Mouse (Mus musculus): ENCODE data around the gene Trim72. TPM values are rescaled to one million over a fixed set of nuclear protein-coding genes. Genes with fewer than 3 reads are reported as not detected.

The Trim72 gene
- total and polyA plus RNA-seq, 2 experiments from 2014 or later: 2.3 to 52.7 TPM

GRCm38 (mm10) chr7:127967922-127968828 is 35.6 kb upstream of the Trim72 start:
- Histone ChIP-seq H3K9me3 (replicated peaks; ENCODE audit: control insufficient read depth, low read length) (no peaks in the 10 kb centered on the region), H3K4me1 (ENCODE audit: control insufficient read depth, insufficient read depth) (peaks cover 21% of the 10 kb centered on the region; the same call in 1 of the 2 replicates), H3K27ac (ENCODE audit: low read depth) (peak overlapping the region; percentile 97), H3K36me3 (replicated peaks; ENCODE audit: control insufficient read depth, insufficient read depth, low read length) (peaks cover 35% of the 10 kb centered on the region), H3K4me3 (ENCODE audit: low read depth, low read length) (peak overlapping the region; percentile 82), H3K4me2 (ENCODE audit: low read depth, low read length) (peak overlapping the region; percentile 71), H3K9ac (replicated peaks; ENCODE audit: low read depth, low read length) (peak overlapping the region; percentile 88), H3K27me3 (ENCODE audit: control insufficient read depth, insufficient read depth, low read length) (no peaks in the 10 kb centered on the region)
- TF ChIP-seq CTCF (IDR thresholded peaks at IDR 0.05; ENCODE audit: low read depth) (no peak), EP300 (IDR thresholded peaks at IDR 0.05; ENCODE audit: low read depth) (no peak)
- WGBS: under 1% methylated on average over 41 of the region's 42 CpGs
- ATAC-seq (ENCODE audit: insufficient read depth, low read depth) (peak; percentile 67), DNase-seq (ENCODE audit: low spot score) (peak; percentile 65)

- H3K4me2 ChIP-seq (ENCODE audit: low read depth, low read length): no peak overlapping the region
- H3K9me3 ChIP-seq (replicated peaks; ENCODE audit: control insufficient read depth, low read length): no peaks in the 10 kb centered on the region
- ATAC-seq (ENCODE audit: insufficient read depth, low read depth) (no peak), DNase-seq (ENCODE audit: low spot score) (no peak)
- no peaks in the 10 kb centered on the region for H3K27me3 ChIP-seq (ENCODE audit: control insufficient read depth, insufficient read depth, low read length)
- H3K36me3 ChIP-seq (replicated peaks; ENCODE audit: control insufficient read depth, insufficient read depth, low read length): peaks cover 93% of the 10 kb centered on the region
- H3K9ac ChIP-seq (replicated peaks; ENCODE audit: low read depth, low read length): no peak overlapping the region
- no peak overlapping the region for H3K27ac ChIP-seq (ENCODE audit: low read depth)
- WGBS: 61% methylated on average over 2 of the region's 2 CpGs
- no peak overlapping the region for H3K4me3 ChIP-seq (ENCODE audit: low read depth, low read length)
- peaks cover 6% of the 10 kb centered on the region; the same call in 1 of the 2 replicates for H3K4me1 ChIP-seq (ENCODE audit: control insufficient read depth, insufficient read depth)
- TF ChIP-seq EP300 (IDR thresholded peaks at IDR 0.05; ENCODE audit: low read depth) (no peak), CTCF (IDR thresholded peaks at IDR 0.05; ENCODE audit: low read depth) (no peak)
Observed at GRCm38 (mm10) chr7:127974413-127974930, 29.3 kb upstream of the Trim72 start.

- Histone ChIP-seq H3K36me3 (replicated peaks; ENCODE audit: control insufficient read depth, insufficient read depth, low read length) (peaks cover 93% of the 10 kb centered on the region), H3K9me3 (replicated peaks; ENCODE audit: control insufficient read depth, low read length) (no peaks in the 10 kb centered on the region), H3K27ac (ENCODE audit: low read depth) (no peak overlapping the region), H3K4me3 (ENCODE audit: low read depth, low read length) (no peak overlapping the region), H3K9ac (replicated peaks; ENCODE audit: low read depth, low read length) (no peak overlapping the region), H3K4me2 (ENCODE audit: low read depth, low read length) (no peak overlapping the region), H3K4me1 (ENCODE audit: control insufficient read depth, insufficient read depth) (no peaks in the 10 kb centered on the region), H3K27me3 (ENCODE audit: control insufficient read depth, insufficient read depth, low read length) (no peaks in the 10 kb centered on the region)
- no peak for ATAC-seq (ENCODE audit: insufficient read depth, low read depth)
- WGBS: 98% methylated on average over 2 of the region's 2 CpGs
- no peak for DNase-seq (ENCODE audit: low spot score)
- TF ChIP-seq EP300 (IDR thresholded peaks at IDR 0.05; ENCODE audit: low read depth): no peak
- no peak for TF ChIP-seq CTCF (IDR thresholded peaks at IDR 0.05; ENCODE audit: low read depth)
Observed at GRCm38 (mm10) chr7:127978856-127979255, 24.9 kb upstream of the Trim72 start.

- 86% methylated on average over 3 of the region's 3 CpGs for WGBS
- ATAC-seq (ENCODE audit: insufficient read depth, low read depth): no peak
Observed at GRCm38 (mm10) chr7:127980606-127981005, 23.1 kb upstream of the Trim72 start.

GRCm38 (mm10) chr7:127988904-127989303 is 14.8 kb upstream of the Trim72 start:
- no peak overlapping the region for H3K9ac ChIP-seq (replicated peaks; ENCODE audit: low read depth, low read length)
- 82% methylated on average over 1 of the region's 1 CpGs for WGBS
- H3K36me3 ChIP-seq (replicated peaks; ENCODE audit: control insufficient read depth, insufficient read depth, low read length): peaks cover 50% of the 10 kb centered on the region
- H3K4me3 ChIP-seq (ENCODE audit: low read depth, low read length): no peak overlapping the region
- DNase-seq (ENCODE audit: low spot score) (no peak), ATAC-seq (ENCODE audit: insufficient read depth, low read depth) (no peak)
- peaks cover 6% of the 10 kb centered on the region for H3K4me1 ChIP-seq (ENCODE audit: control insufficient read depth, insufficient read depth)
- no peak overlapping the region for H3K27ac ChIP-seq (ENCODE audit: low read depth)
- H3K9me3 ChIP-seq (replicated peaks; ENCODE audit: control insufficient read depth, low read length): no peaks in the 10 kb centered on the region
- H3K27me3 ChIP-seq (ENCODE audit: control insufficient read depth, insufficient read depth, low read length): no peaks in the 10 kb centered on the region
- TF ChIP-seq CTCF (IDR thresholded peaks at IDR 0.05; ENCODE audit: low read depth) (no peak), EP300 (IDR thresholded peaks at IDR 0.05; ENCODE audit: low read depth) (no peak)
- no peak overlapping the region for H3K4me2 ChIP-seq (ENCODE audit: low read depth, low read length)

More at GRCm38 (mm10) chr7:127980606-127981005, 23.1 kb upstream of the Trim72 start:
- H3K27me3 ChIP-seq (ENCODE audit: control insufficient read depth, insufficient read depth, low read length): no peaks in the 10 kb centered on the region
- no peak overlapping the region for H3K4me3 ChIP-seq (ENCODE audit: low read depth, low read length)
- H3K36me3 ChIP-seq (replicated peaks; ENCODE audit: control insufficient read depth, insufficient read depth, low read length): peaks cover 94% of the 10 kb centered on the region
- no peak for DNase-seq (ENCODE audit: low spot score)
- no peak overlapping the region for H3K27ac ChIP-seq (ENCODE audit: low read depth)
- H3K4me1 ChIP-seq (ENCODE audit: control insufficient read depth, insufficient read depth): no peaks in the 10 kb centered on the region
- H3K9me3 ChIP-seq (replicated peaks; ENCODE audit: control insufficient read depth, low read length): no peaks in the 10 kb centered on the region
- H3K4me2 ChIP-seq (ENCODE audit: low read depth, low read length): no peak overlapping the region
- no peak overlapping the region for H3K9ac ChIP-seq (replicated peaks; ENCODE audit: low read depth, low read length)
- no peak for TF ChIP-seq EP300 (IDR thresholded peaks at IDR 0.05; ENCODE audit: low read depth)
- no peak for TF ChIP-seq CTCF (IDR thresholded peaks at IDR 0.05; ENCODE audit: low read depth)
